Mouse (Mus musculus) limb, embryonic 15.5 days (tissue): ENCODE measurements around the gene Pias4. TPM values are rescaled to one million over a fixed set of nuclear protein-coding genes. Genes with fewer than 3 reads are reported as not detected.
A peak's percentile ranks its signal among the peaks of the same experiment; 100 is the strongest.

Source experiments
- ATAC-seq: fragments of 200-750 bp; cut with Nextera tagmentation; 2 replicates; pipeline ENCODE4 v1.8.0; 2017; ENCODE audit warnings: low read depth, moderate TSS enrichment; ENCODE audit not compliant: insufficient number of reproducible peaks, low FRiP score, low TSS enrichment
- H3K27ac ChIP-seq: fragments of 300-500 bp; sonication (generic); 2 replicates; pipeline ENCODE4 v1.5.1; 2015; ENCODE audit warnings: moderate library complexity, mild to moderate bottlenecking, inconsistent platforms
- H3K27me3 ChIP-seq: fragments of 300-500 bp; sonication (generic); 2 replicates; pipeline ENCODE4 v1.6.1; 2015; ENCODE audit warnings: inconsistent platforms
- H3K36me3 ChIP-seq: fragments of 300-500 bp; sonication (generic); 2 replicates; pipeline ENCODE4 v1.6.1; 2015; ENCODE audit warnings: inconsistent platforms
- H3K4me1 ChIP-seq: fragments of 300-500 bp; sonication (generic); 2 replicates; pipeline ENCODE4 v1.6.1; 2015; ENCODE audit warnings: inconsistent platforms
- H3K4me2 ChIP-seq: fragments of 300-500 bp; sonication (generic); 2 replicates; pipeline ENCODE4 v1.6.1; 2015; ENCODE audit warnings: mild to moderate bottlenecking, inconsistent platforms
- H3K4me3 ChIP-seq: fragments of 300-500 bp; sonication (generic); 2 replicates; pipeline ENCODE4 v1.5.1; 2015; ENCODE audit warnings: mild to moderate bottlenecking, inconsistent platforms
- H3K9ac ChIP-seq: fragments of 300-500 bp; sonication (generic); 2 replicates; pipeline ENCODE4 v1.6.1; 2015; ENCODE audit warnings: inconsistent platforms
- H3K9me3 ChIP-seq: fragments of 300-500 bp; sonication (generic); 2 replicates; pipeline ENCODE4 v1.6.1; 2016; ENCODE audit warnings: inconsistent platforms
- WGBS: fragments of 180-500 bp; shearing (Covaris S2); methylation state at CpG from one replicate; pipeline ENCODE4 v1.1.7; 2015; 5-methylcytosine and 5-hydroxymethylcytosine counted together
- polyA plus RNA-seq: library from polyadenylated mRNA; unstranded; fragments of >200 nt; fragmentation: Nextera tagmentation; extraction: Ambion mirVana; gene quantifications from 2 replicates; pipeline ENCODE4 v1.2.1, GENCODE M21; 2015

Gene Pias4
- polyA plus RNA-seq, 1 experiment from 2014 or later, result 48.0 TPM

GRCm38 (mm10) chr10:81161602-81162317 lies 6.0 kb downstream of the Pias4 start:
- peaks cover 80% of the 10 kb centered on the region for H3K36me3 ChIP-seq
- 71% methylated on average over 8 of the region's 8 CpGs for WGBS
- H3K4me3 ChIP-seq, result no peak overlapping the region
- no peak overlapping the region for H3K4me2 ChIP-seq
- no peak overlapping the region for H3K9ac ChIP-seq
- H3K27me3 ChIP-seq, result no peaks in the 10 kb centered on the region
- no peak for ATAC-seq
- no peaks in the 10 kb centered on the region for H3K9me3 ChIP-seq
- H3K4me1 ChIP-seq, result peaks cover 33% of the 10 kb centered on the region
- no peak overlapping the region for H3K27ac ChIP-seq

DNA sequence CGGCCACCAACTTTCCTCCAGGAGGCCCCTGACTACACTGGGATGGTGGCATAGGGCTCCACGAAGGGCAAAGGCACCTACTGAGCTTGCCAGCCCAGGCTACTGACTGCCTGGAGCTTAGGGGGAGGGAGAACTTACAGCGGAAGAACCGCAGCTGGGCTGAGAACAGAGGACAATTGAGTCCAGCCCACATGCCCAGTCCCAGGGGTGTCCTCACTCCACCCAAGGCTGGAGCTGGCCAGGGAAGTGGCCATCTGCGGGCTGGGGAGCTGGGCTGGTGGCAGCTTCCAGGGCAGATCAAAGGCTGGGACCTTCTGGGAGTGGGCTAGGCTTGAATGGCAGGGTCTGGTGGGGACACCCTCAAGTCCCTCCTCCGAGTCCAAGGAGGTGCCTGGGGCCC lies 13.0 kb downstream of the Pias4 start:
- ATAC-seq, result no peak
- peaks cover 12% of the 10 kb centered on the region for H3K4me1 ChIP-seq
- H3K36me3 ChIP-seq, result peaks cover 82% of the 10 kb centered on the region
- no peak overlapping the region for H3K9ac ChIP-seq
- H3K4me3 ChIP-seq, result no peak overlapping the region
- no peaks in the 10 kb centered on the region for H3K27me3 ChIP-seq
- H3K27ac ChIP-seq, result peak overlapping the region; percentile 55
- 61% methylated on average over 6 of the region's 6 CpGs for WGBS
- no peaks in the 10 kb centered on the region for H3K9me3 ChIP-seq
- no peak overlapping the region for H3K4me2 ChIP-seq

GRCm38 (mm10) chr10:81154313-81154712 lies 13.4 kb downstream of the Pias4 start:
- no peak overlapping the region for H3K4me2 ChIP-seq
- ATAC-seq, result no peak
- WGBS, result 89% methylated on average over 12 of the region's 12 CpGs
- H3K27ac ChIP-seq, result peak overlapping the region; percentile 24; the same call in 1 of the 2 replicates
- H3K4me3 ChIP-seq, result no peak overlapping the region
- peaks cover 85% of the 10 kb centered on the region for H3K36me3 ChIP-seq
- H3K9me3 ChIP-seq, result no peaks in the 10 kb centered on the region
- no peaks in the 10 kb centered on the region for H3K27me3 ChIP-seq
- H3K4me1 ChIP-seq, result peaks cover 12% of the 10 kb centered on the region
- no peak overlapping the region for H3K9ac ChIP-seq

DNA sequence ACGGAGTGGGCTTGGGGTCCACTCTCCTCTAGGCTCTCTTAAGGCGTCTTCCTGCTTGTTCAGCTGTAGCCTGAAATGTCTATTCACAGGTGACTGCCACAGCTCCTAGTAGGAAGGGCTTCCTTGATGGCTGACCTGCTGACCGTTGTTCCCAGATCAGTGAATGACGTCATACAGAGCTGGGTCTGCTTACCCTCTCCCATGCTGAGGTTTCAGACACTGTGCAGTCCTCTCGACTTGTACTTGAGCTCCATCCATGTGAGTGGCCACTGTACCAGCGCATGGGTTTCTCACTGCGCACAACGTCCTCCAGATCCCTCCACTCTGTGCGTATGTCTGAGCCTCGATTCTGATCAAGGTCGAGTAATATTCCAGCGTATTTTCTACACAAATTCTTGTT lies 15.1 kb downstream of the Pias4 start:
- H3K9me3 ChIP-seq, result no peaks in the 10 kb centered on the region
- peaks cover 85% of the 10 kb centered on the region for H3K36me3 ChIP-seq
- no peak overlapping the region for H3K4me3 ChIP-seq
- H3K27ac ChIP-seq, result peak overlapping the region; percentile 6; the same call in 1 of the 2 replicates
- H3K4me2 ChIP-seq, result no peak overlapping the region
- no peak overlapping the region for H3K9ac ChIP-seq
- WGBS, result 73% methylated on average over 12 of the region's 12 CpGs
- no peaks in the 10 kb centered on the region for H3K27me3 ChIP-seq
- no peak for ATAC-seq
- H3K4me1 ChIP-seq, result peaks cover 12% of the 10 kb centered on the region

DNA sequence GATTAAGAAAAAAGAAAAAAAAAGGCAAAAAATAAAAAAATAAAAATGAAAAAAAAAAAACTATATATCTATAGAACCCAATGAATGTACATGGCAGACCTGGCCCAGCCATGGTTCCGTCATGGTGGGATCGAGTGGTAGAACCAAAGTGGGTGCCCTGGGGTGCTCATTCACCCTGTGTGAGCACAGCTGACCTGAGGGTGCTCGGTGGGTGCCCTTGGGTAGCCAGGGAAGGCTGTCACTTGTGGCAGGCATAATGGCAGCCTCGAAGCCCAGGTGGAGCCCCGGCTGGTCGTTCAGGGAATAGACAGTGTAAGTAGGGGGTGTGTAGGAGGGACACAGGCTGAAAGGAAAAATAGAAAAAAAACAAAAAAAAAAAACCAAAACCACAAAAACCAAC lies 16.5 kb downstream of the Pias4 start:
- peaks cover 85% of the 10 kb centered on the region for H3K36me3 ChIP-seq
- H3K27ac ChIP-seq, result no peak overlapping the region
- H3K4me2 ChIP-seq, result no peak overlapping the region
- no peak overlapping the region for H3K4me3 ChIP-seq
- no peak overlapping the region for H3K9ac ChIP-seq
- peaks cover 14% of the 10 kb centered on the region for H3K4me1 ChIP-seq
- no peak for ATAC-seq
- no peaks in the 10 kb centered on the region for H3K9me3 ChIP-seq
- no peaks in the 10 kb centered on the region for H3K27me3 ChIP-seq
- 70% methylated on average over 6 of the region's 6 CpGs for WGBS

DNA sequence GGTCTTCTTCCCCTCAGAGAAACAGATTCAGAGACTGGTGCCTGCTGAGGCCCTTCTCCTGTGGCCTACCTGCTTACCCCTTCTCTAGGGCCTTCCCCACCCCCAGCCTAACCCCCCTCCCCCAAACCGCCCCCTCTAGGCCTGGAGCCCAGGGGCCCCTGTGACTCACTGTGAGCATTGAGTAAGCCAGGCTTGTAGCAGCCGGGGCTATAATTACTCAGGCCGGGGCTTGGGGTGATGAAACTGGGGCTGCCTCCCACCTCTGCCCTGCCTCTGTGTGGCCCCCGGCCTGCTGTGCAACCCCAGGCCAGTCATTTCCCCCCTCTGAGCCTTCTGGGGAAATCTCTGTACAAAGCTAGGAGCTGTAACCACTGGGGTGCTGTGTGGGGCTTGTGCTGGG lies 21.4 kb downstream of the Pias4 start:
- Histone ChIP-seq H3K9me3 (no peaks in the 10 kb centered on the region), H3K36me3 (peaks cover 75% of the 10 kb centered on the region), H3K4me2 (no peak overlapping the region), H3K27ac (peak overlapping the region; percentile 18; the same call in 1 of the 2 replicates), H3K4me3 (no peak overlapping the region), H3K9ac (no peak overlapping the region), H3K4me1 (peaks cover 36% of the 10 kb centered on the region), H3K27me3 (no peaks in the 10 kb centered on the region)
- ATAC-seq, result no peak
- WGBS, result 75% methylated on average over 4 of the region's 4 CpGs

DNA sequence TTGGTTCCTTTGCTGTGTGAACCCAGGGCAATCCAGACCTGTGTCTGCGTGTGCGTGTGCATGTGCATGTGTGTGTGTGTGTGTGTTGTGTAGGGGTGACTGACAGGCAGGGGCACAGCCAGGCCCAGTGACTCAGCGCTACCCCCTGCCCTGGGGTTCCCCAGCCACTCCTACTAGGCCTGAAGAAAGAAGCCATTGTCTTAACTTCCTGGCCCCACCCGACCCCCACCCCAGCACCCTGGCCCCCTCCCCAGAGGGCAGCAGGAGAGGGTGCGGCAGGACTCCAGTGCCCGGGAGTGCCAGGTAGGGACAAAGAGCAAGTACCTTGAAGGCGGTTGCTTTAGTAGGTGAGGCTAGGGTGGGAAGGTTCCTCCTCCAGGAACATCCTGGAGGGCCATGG lies 21.9 kb downstream of the Pias4 start:
- Histone ChIP-seq H3K9ac (no peak overlapping the region), H3K4me2 (no peak overlapping the region), H3K27me3 (no peaks in the 10 kb centered on the region), H3K36me3 (peaks cover 75% of the 10 kb centered on the region), H3K4me3 (no peak overlapping the region), H3K4me1 (peaks cover 41% of the 10 kb centered on the region), H3K9me3 (no peaks in the 10 kb centered on the region), H3K27ac (0 out of 2 replicates have a peak overlapping the region, but pooled peaks have one; percentile 18)
- 81% methylated on average over 7 of the region's 7 CpGs for WGBS
- ATAC-seq, result no peak

DNA sequence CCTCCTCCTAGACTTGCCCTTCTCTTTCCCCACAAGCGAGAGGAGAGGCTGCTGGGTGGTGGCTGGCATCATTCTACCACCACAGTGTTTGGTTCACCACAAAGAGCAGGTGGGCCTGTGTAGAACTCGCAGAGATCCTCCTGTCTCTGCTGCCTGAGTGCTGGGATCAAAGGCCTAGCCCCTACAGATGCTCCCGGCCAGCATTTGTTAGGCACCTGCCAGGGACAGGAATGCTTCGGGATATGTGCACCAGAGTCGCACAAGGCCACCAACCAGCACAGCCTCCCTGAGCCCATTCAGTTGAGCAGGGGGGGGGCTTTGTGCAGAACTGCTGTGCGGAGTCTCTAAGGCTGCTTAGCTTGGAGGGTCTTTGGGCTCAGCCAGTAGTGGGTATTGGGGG lies 22.4 kb downstream of the Pias4 start:
- H3K4me2 ChIP-seq, result no peak overlapping the region
- peaks cover 46% of the 10 kb centered on the region for H3K4me1 ChIP-seq
- no peak overlapping the region for H3K9ac ChIP-seq
- H3K27ac ChIP-seq, result no peak overlapping the region
- peaks cover 72% of the 10 kb centered on the region for H3K36me3 ChIP-seq
- H3K9me3 ChIP-seq, result no peaks in the 10 kb centered on the region
- ATAC-seq, result no peak
- H3K4me3 ChIP-seq, result no peak overlapping the region
- WGBS, result 95% methylated on average over 6 of the region's 6 CpGs
- H3K27me3 ChIP-seq, result no peaks in the 10 kb centered on the region

DNA sequence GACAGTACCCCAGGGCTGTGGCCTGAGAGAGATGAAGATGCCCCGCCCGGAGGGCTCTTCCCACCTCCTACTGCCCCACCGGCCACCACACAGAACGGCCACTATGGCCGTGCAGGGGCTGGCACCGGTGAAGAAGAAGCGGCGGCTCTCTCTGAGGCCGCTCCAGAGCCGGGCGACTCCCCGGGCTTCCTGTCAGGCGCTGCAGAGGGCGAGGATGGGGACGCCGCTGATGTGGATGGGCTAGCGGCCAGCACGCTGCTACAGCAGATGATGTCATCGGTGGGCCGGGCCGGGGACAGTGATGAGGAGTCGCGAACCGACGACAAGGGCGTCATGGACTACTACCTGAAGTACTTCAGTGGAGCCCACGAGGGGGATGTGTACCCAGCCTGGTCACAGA lies 23.1 kb downstream of the Pias4 start:
- peaks cover 65% of the 10 kb centered on the region for H3K36me3 ChIP-seq
- no peak overlapping the region for H3K4me3 ChIP-seq
- H3K4me1 ChIP-seq, result peaks cover 52% of the 10 kb centered on the region
- WGBS, result 88% methylated on average over 26 of the region's 27 CpGs
- no peak overlapping the region for H3K27ac ChIP-seq
- no peaks in the 10 kb centered on the region for H3K27me3 ChIP-seq
- no peak overlapping the region for H3K9ac ChIP-seq
- no peak overlapping the region for H3K4me2 ChIP-seq
- no peak for ATAC-seq
- no peaks in the 10 kb centered on the region for H3K9me3 ChIP-seq

DNA sequence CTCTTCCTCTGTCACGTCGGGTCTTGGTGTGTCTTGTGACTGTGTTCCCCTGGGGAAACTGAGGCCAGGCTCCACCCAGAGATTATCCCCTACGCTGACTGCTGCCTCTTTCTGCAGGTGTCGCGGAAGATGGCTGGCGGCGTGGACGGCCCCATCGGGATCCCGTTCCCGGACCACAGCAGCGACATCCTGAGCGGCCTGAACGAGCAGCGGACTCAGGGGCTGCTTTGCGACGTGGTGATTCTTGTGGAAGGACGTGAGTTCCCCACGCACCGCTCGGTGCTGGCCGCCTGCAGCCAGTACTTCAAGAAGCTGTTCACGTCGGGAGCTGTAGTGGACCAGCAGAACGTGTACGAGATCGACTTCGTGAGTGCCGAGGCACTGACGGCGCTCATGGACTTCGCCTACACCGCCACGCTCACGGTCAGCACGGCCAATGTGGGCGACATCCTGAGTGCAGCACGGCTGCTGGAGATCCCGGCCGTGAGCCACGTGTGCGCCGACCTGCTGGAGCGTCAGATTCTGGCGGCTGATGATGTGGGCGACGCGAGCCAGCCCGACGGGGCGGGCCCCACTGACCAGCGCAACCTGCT lies 23.8 kb downstream of the Pias4 start:
- no peaks in the 10 kb centered on the region for H3K9me3 ChIP-seq
- H3K9ac ChIP-seq, result no peak overlapping the region
- no peak overlapping the region for H3K4me3 ChIP-seq
- no peak for ATAC-seq
- no peak overlapping the region for H3K4me2 ChIP-seq
- H3K36me3 ChIP-seq, result peaks cover 58% of the 10 kb centered on the region
- WGBS, result 94% methylated on average over 52 of the region's 52 CpGs
- peaks cover 60% of the 10 kb centered on the region for H3K4me1 ChIP-seq
- no peaks in the 10 kb centered on the region for H3K27me3 ChIP-seq
- no peak overlapping the region for H3K27ac ChIP-seq

DNA sequence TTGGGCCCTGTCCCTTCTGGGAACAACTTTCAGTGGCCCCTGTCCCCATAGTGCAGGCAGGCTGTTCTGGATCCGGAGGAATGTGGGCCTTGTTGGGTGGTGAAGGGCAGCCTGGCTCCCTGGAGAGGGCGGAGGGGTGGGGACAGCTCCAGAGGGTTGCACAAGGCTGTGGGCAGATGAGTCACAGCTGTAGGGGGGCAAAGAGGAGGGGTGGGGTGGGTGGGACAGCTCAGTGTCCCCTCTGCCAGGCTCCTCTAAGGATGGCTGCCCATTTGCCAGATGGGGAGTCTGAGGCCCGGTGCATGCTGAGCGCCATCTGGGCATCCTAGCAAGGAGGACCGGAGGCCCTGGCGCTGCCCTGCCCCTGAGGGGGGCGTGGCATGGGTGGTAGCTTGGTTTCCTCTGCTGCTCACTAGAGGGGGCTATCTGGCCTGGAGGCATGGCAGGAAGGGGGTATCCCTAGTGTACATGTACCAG lies 24.5 kb downstream of the Pias4 start:
- no peaks in the 10 kb centered on the region for H3K27me3 ChIP-seq
- H3K4me3 ChIP-seq, result no peak overlapping the region
- H3K36me3 ChIP-seq, result peaks cover 51% of the 10 kb centered on the region
- no peak for ATAC-seq
- H3K4me1 ChIP-seq, result peaks cover 67% of the 10 kb centered on the region
- H3K27ac ChIP-seq, result no peak overlapping the region
- H3K9ac ChIP-seq, result no peak overlapping the region
- H3K9me3 ChIP-seq, result no peaks in the 10 kb centered on the region
- H3K4me2 ChIP-seq, result no peak overlapping the region
- WGBS, result 92% methylated on average over 7 of the region's 7 CpGs

GRCm38 (mm10) chr10:81142551-81142981 lies 25.2 kb downstream of the Pias4 start:
- peak overlapping the region; percentile 22 for H3K27ac ChIP-seq
- H3K4me1 ChIP-seq, result peaks cover 71% of the 10 kb centered on the region
- no peak for ATAC-seq

More at GRCm38 (mm10) chr10:81142551-81142981, 25.2 kb downstream of the Pias4 start:
- Histone ChIP-seq H3K36me3 (peaks cover 44% of the 10 kb centered on the region), H3K27me3 (no peaks in the 10 kb centered on the region), H3K9me3 (no peaks in the 10 kb centered on the region), H3K4me3 (no peak overlapping the region), H3K9ac (no peak overlapping the region), H3K4me2 (peak overlapping the region; percentile 89; the same call in 1 of the 2 replicates)
- 52% methylated on average over 5 of the region's 5 CpGs for WGBS
